Mouse (Mus musculus) myocyte (in vitro differentiated cells): ENCODE measurements around the gene Igfbp6.

Source experiments
- CEBPB ChIP-seq: IDR thresholded peaks from 2 replicates; pipeline ENCODE4 v1.6.1; 2011; ENCODE audit warnings: mild to moderate bottlenecking, moderate library complexity; ENCODE audit not compliant: poor library complexity, insufficient read depth, severe bottlenecking
- E2F4 ChIP-seq: IDR thresholded peaks from one replicate; pipeline ENCODE4 v1.6.1; 2011; ENCODE audit warnings: mild to moderate bottlenecking, control low read depth, moderate library complexity; ENCODE audit not compliant: insufficient read depth
- MAX ChIP-seq: IDR thresholded peaks from one replicate; pipeline ENCODE4 v1.6.1; 2011; ENCODE audit warnings: low read depth, mild to moderate bottlenecking, control low read depth
- MYOD1 ChIP-seq, 3 experiments: IDR thresholded peaks; one replicate each; pipeline ENCODE4 v1.6.1; 2011; ENCODE audit warnings: control low read depth in 2 of 3, low read depth in 2 of 3, mild to moderate bottlenecking in 2 of 3, moderate library complexity in 1 of 3; ENCODE audit not compliant: insufficient read length in 2 of 3, control insufficient read depth in 1 of 3
- MYOG ChIP-seq, 3 experiments: IDR thresholded peaks; one replicate each; pipeline ENCODE4 v1.6.1; 2011; ENCODE audit warnings: control low read depth in 2 of 3, low read depth in 2 of 3, mild to moderate bottlenecking in 2 of 3; ENCODE audit not compliant: insufficient read length in 2 of 3, control insufficient read depth in 1 of 3, insufficient read depth in 1 of 3
- POLR2A ChIP-seq: IDR thresholded peaks from one replicate; pipeline ENCODE4 v1.6.1; 2011; ENCODE audit warnings: low read depth, mild to moderate bottlenecking, control low read depth, moderate library complexity; ENCODE audit not compliant: insufficient read length
- SRF ChIP-seq: IDR thresholded peaks from one replicate; pipeline ENCODE4 v1.6.1; 2011; ENCODE audit warnings: low read depth; ENCODE audit not compliant: control insufficient read depth, insufficient read length
- TCF12 ChIP-seq: IDR thresholded peaks from one replicate; pipeline ENCODE4 v1.6.1; 2011; ENCODE audit warnings: mild to moderate bottlenecking, control low read depth; ENCODE audit not compliant: poor library complexity, insufficient read depth, severe bottlenecking
- TCF3 ChIP-seq: IDR thresholded peaks from one replicate; pipeline ENCODE4 v1.6.1; 2011; ENCODE audit warnings: low read depth, control low read depth; ENCODE audit not compliant: insufficient read length
- USF1 ChIP-seq: IDR thresholded peaks from one replicate; pipeline ENCODE4 v1.6.1; 2011; ENCODE audit warnings: low read depth, mild to moderate bottlenecking, control low read depth, moderate library complexity

DNA sequence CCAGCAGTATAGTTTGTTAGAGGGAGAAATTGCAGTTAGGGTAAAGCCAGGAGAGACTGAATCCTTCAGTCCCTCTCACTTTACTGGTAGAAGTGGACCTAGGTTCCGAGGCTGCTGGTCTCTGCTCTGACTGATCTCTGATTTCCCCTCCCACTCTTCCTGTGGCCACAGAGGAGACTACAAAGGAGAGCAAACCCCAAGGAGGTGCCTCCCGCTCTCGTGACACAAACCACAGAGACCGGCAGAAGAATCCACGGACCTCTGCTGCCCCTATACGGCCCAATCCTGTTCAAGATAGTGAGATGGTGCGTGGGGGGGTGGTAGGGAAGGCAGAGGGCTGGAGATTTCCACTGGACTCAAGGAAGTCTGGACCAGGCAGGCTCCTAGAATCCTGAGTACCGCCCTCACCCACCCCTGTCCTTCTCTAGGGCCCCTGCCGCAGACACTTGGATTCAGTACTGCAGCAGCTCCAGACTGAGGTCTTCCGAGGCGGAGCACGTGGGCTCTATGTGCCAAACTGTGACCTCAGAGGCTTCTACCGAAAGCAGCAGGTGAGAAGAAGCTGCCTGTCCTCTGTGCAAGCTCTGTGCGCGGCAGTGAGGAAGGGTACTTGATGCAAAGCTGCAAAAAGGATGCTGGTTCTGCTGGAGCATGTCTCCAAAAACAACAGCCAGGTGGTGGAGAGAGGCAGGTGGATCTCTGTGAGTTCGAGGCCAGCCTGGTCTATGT is 3.7 kb downstream of the Igfbp6 start:
- TF ChIP-seq MYOD1 (IDR thresholded peaks at IDR 0.05; ENCODE audit: control insufficient read depth in 1 of 3, insufficient read length in 2 of 3, low read depth in 2 of 3) (no peak), E2F4 (no peak), POLR2A (no peak), MAX (no peak), SRF (no peak), USF1 (no peak), TCF3 (no peak), MYOG (IDR thresholded peaks at IDR 0.05; ENCODE audit: control insufficient read depth in 1 of 3, insufficient read depth in 1 of 3, insufficient read length in 2 of 3, low read depth in 2 of 3) (no peak), TCF12 (no peak), CEBPB (no peak)
